ENCODE assay signal across 8 mouse cellular contexts in the genomic region with DNA sequence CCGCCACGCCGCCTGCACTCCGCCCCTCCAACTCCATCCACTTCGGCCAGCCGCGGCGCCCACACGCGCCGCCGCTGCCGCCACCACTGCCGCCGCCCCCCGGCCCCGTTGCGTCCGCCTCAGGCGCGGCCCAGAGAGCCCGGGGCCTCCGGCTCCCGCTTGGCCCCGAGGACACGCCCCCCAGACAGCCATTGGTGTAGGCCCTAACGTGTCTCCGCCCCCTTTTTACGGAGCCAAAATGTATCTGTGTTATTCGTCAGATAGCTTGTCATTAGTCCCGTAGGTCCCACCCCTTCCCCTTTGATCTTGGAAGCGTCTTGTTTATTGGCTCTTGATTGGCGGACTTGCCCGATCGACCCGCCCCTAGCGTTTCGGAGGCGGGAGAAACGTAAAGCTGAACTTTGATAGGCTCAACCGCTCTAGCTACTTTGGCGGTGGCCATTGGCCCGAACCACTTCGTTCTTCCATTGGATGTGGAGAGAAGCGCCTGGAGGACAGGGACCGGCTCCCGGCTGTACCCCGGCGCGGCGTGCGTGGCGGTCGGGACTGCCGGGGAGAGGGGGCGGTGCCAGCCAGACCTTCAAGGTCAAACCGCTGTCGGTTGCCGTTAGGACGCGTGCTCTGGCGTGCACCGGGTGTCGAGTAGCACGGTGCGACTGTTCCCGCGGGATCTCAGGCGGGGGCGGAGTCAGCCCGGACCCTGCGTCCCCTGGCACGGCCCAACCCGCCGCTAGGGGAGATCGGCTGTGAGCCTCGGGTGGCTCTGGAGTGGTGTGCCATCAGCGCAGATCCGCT. TPM values are rescaled to one million over a fixed set of nuclear protein-coding genes. Genes with fewer than 3 reads are reported as not detected.
DNase-seq lines count a peak whose midpoint lies in the region; ATAC-seq and TF ChIP-seq lines count a peak whose summit lies in the region.

A gene (minus strand): TSS at position 152 of the 795 bp plus-strand sequence.

- H3K4me1 ChIP-seq in bone marrow macrophage, adult 2 months (ENCODE audit: control insufficient read depth, insufficient read depth, low read length) = peaks cover 50% of the 10 kb centered on the region
- H3K4me1 ChIP-seq in embryonic fibroblast, embryonic 13.5 days (ENCODE audit: control insufficient read depth, insufficient read depth, low read length) = peaks cover 6% of the 10 kb centered on the region
- peaks cover 19% of the 10 kb centered on the region; the same call in 1 of the 2 replicates for H3K4me1 ChIP-seq in kidney, embryonic 14.5 days (ENCODE audit: control insufficient read depth, insufficient read depth, low read length)
- H3K4me1 ChIP-seq in limb, embryonic 15.5 days = peaks cover 26% of the 10 kb centered on the region

- peak within 1 kb of the TSS; percentile 87 for H3K4me2 ChIP-seq in kidney, embryonic 14.5 days (replicated peaks; ENCODE audit: low read depth, low read length)
- H3K4me2 ChIP-seq in limb, embryonic 15.5 days = peak within 1 kb of the TSS; percentile 91

- H3K9ac ChIP-seq in kidney, embryonic 14.5 days (ENCODE audit: low read depth, low read length) = peak within 1 kb of the TSS; percentile 86
- H3K9ac ChIP-seq in limb, embryonic 15.5 days = peak within 1 kb of the TSS; percentile 83

- no peak for TF ChIP-seq CTCF in bone marrow macrophage, adult 2 months (IDR thresholded peaks at IDR 0.05; ENCODE audit: low read depth, low read length)
- peak; percentile 32; the same call in 1 of the 2 replicates for TF ChIP-seq CTCF in embryonic fibroblast, embryonic 13.5 days (IDR thresholded peaks at IDR 0.05; ENCODE audit: borderline replicate concordance, insufficient read depth, low read length)

- ATAC-seq in kidney, embryonic 14.5 days (ENCODE audit: low FRiP score, low TSS enrichment) = peak; percentile 97
- ATAC-seq in limb, embryonic 15.5 days (ENCODE audit: insufficient number of reproducible peaks, low FRiP score, low TSS enrichment, low read depth) = peak; percentile 98

- no peaks in the 10 kb centered on the region for H3K9me3 ChIP-seq in kidney, embryonic 14.5 days (ENCODE audit: control insufficient read depth, low read length)
- H3K9me3 ChIP-seq in limb, embryonic 15.5 days = no peaks in the 10 kb centered on the region

- peak; percentile 99 for DNase-seq in A20 (ENCODE audit: low read depth, low spot score)
- DNase-seq in heart, adult 9 months (ENCODE audit: low spot score in 2 of 2) = peak; percentile 100
- DNase-seq in monocyte, adult 2 months (ENCODE audit: low read depth in 1 of 2, low spot score in 2 of 2) = peak; percentile 97 to 98
- DNase-seq in spleen, postnatal 36 days (ENCODE audit: low spot score in 2 of 2) = peak; percentile 99 to 100

- TF ChIP-seq POLR2A in bone marrow macrophage, adult 2 months (IDR thresholded peaks at IDR 0.05; ENCODE audit: borderline replicate concordance, low read depth, low read length) = 0 out of 2 replicates have a peak, but pooled peaks have one; percentile 33
- peak; percentile 90 for TF ChIP-seq POLR2A in embryonic fibroblast, embryonic 13.5 days (IDR thresholded peaks at IDR 0.05; ENCODE audit: low read depth, low read length)

- under 1% methylated on average over 76 of the region's 79 CpGs for WGBS in kidney, embryonic 14.5 days
- under 1% methylated on average over 79 of the region's 79 CpGs for WGBS in limb, embryonic 15.5 days

- H3K4me3 ChIP-seq in bone marrow macrophage, adult 2 months (ENCODE audit: insufficient read depth, low read length) = peak within 1 kb of the TSS; percentile 91
- peak within 1 kb of the TSS; percentile 71 for H3K4me3 ChIP-seq in embryonic fibroblast, embryonic 13.5 days (ENCODE audit: insufficient read depth, low read length)
- peak within 1 kb of the TSS; percentile 95 for H3K4me3 ChIP-seq in kidney, embryonic 14.5 days (ENCODE audit: low read length)
- H3K4me3 ChIP-seq in limb, embryonic 15.5 days = peak within 1 kb of the TSS; percentile 98

- H3K27me3 ChIP-seq in kidney, embryonic 14.5 days (ENCODE audit: control insufficient read depth, insufficient read depth, low read length) = no peaks in the 10 kb centered on the region
- H3K27me3 ChIP-seq in limb, embryonic 15.5 days = no peaks in the 10 kb centered on the region

- H3K27ac ChIP-seq in bone marrow macrophage, adult 2 months (ENCODE audit: insufficient read depth, low read depth, low read length) = peak within 1 kb of the TSS; percentile 89
- peak within 1 kb of the TSS; percentile 85 for H3K27ac ChIP-seq in embryonic fibroblast, embryonic 13.5 days (ENCODE audit: insufficient read depth, low read length)
- peak within 1 kb of the TSS; percentile 93 for H3K27ac ChIP-seq in kidney, embryonic 14.5 days (ENCODE audit: low read depth, low read length)
- peak within 1 kb of the TSS; percentile 98 for H3K27ac ChIP-seq in limb, embryonic 15.5 days

- no peaks in the 10 kb centered on the region for H3K36me3 ChIP-seq in kidney, embryonic 14.5 days (ENCODE audit: control insufficient read depth, insufficient read depth, low read length)
- H3K36me3 ChIP-seq in limb, embryonic 15.5 days = no peaks in the 10 kb centered on the region

RNA-seq across cellular contexts. Expression of the gene that starts here (rescaled TPM):
- polyA plus RNA-seq in bone marrow macrophage, adult 2 months (2012; ENCODE audit: insufficient read depth, insufficient read length, missing spikeins) = 34.1 and 40.1 TPM in 2 replicates
- polyA plus RNA-seq in embryonic fibroblast, embryonic 13.5 days (2011; ENCODE audit: insufficient read length, low read depth, missing spikeins) = 16.0 and 16.5 TPM in 2 replicates
- 13.6 TPM in 2 replicates for polyA plus RNA-seq in kidney, embryonic 14.5 days (2014; fragmentation: Nextera tagmentation; extraction: Ambion mirVana)
- polyA plus RNA-seq in limb, embryonic 15.5 days (2015; fragmentation: Nextera tagmentation; extraction: Ambion mirVana) = 13.5 and 13.9 TPM in 2 replicates

Comparison
In these comparisons a context has a peak if more than half of its experiments do, and no peak if none do; other contexts are left out.
1. Peak in every context shown above with its lines: DNase-seq, ATAC-seq, H3K4me3 ChIP-seq and H3K27ac ChIP-seq.